Mouse (Mus musculus): ENCODE data around the gene Tmprss3. TPM values are rescaled to one million over a fixed set of nuclear protein-coding genes. Genes with fewer than 3 reads are reported as not detected.

Gene Tmprss3
- polyA plus RNA-seq (2015; fragmentation: Nextera tagmentation; extraction: Ambion mirVana), result not detected in 2 replicates

GRCm38 (mm10) chr17:31198877-31199276 is at the start of gene Tmprss3:
Tmprss3 (minus strand) TSS chr17:31198977.
- ATAC-seq (ENCODE audit: low FRiP score, low read depth), result no peak
- Histone ChIP-seq H3K27me3 (no peaks in the 10 kb centered on the region), H3K9me3 (no peaks in the 10 kb centered on the region), H3K36me3 (no peaks in the 10 kb centered on the region), H3K9ac (no peak within 1 kb of the TSS), H3K27ac (replicated peaks) (no peak within 1 kb of the TSS), H3K4me3 (no peak within 1 kb of the TSS), H3K4me1 (replicated peaks) (no peaks in the 10 kb centered on the region), H3K4me2 (no peak within 1 kb of the TSS)
- 86% methylated on average over 11 of the region's 11 CpGs for WGBS

- WGBS, result 35% methylated on average over 5 of the region's 5 CpGs
- Histone ChIP-seq H3K9me3 (no peaks in the 10 kb centered on the region), H3K4me3 (no peak overlapping the region), H3K4me2 (no peak overlapping the region), H3K4me1 (replicated peaks) (no peaks in the 10 kb centered on the region), H3K27me3 (no peaks in the 10 kb centered on the region), H3K9ac (no peak overlapping the region), H3K27ac (replicated peaks) (no peak overlapping the region), H3K36me3 (no peaks in the 10 kb centered on the region)
- no peak for ATAC-seq (ENCODE audit: low FRiP score, low read depth)
These were observed 48.4 kb upstream of the Tmprss3 start for GRCm38 (mm10) chr17:31247144-31247543.

- Histone ChIP-seq H3K27ac (replicated peaks) (no peak overlapping the region), H3K9me3 (no peaks in the 10 kb centered on the region), H3K9ac (no peak overlapping the region), H3K4me3 (no peak overlapping the region), H3K27me3 (no peaks in the 10 kb centered on the region), H3K36me3 (no peaks in the 10 kb centered on the region), H3K4me1 (replicated peaks) (no peaks in the 10 kb centered on the region), H3K4me2 (no peak overlapping the region)
- 84% methylated on average over 5 of the region's 5 CpGs for WGBS
- ATAC-seq (ENCODE audit: low FRiP score, low read depth), result no peak
These were observed 46.5 kb upstream of the Tmprss3 start for GRCm38 (mm10) chr17:31245321-31245720.

GRCm38 (mm10) chr17:31242764-31243163 is 44.0 kb upstream of the Tmprss3 start:
- Histone ChIP-seq H3K9ac (no peak overlapping the region), H3K4me2 (no peak overlapping the region), H3K4me1 (replicated peaks) (no peaks in the 10 kb centered on the region), H3K9me3 (no peaks in the 10 kb centered on the region), H3K27me3 (no peaks in the 10 kb centered on the region), H3K36me3 (no peaks in the 10 kb centered on the region), H3K27ac (replicated peaks) (no peak overlapping the region), H3K4me3 (no peak overlapping the region)
- 8% methylated on average over 1 of the region's 1 CpGs for WGBS
- ATAC-seq (ENCODE audit: low FRiP score, low read depth), result no peak

- Histone ChIP-seq H3K4me3 (no peak overlapping the region), H3K36me3 (no peaks in the 10 kb centered on the region), H3K9ac (no peak overlapping the region), H3K27me3 (no peaks in the 10 kb centered on the region), H3K27ac (replicated peaks) (no peak overlapping the region), H3K9me3 (no peaks in the 10 kb centered on the region), H3K4me1 (replicated peaks) (no peaks in the 10 kb centered on the region), H3K4me2 (no peak overlapping the region)
- no peak for ATAC-seq (ENCODE audit: low FRiP score, low read depth)
- WGBS, result 87% methylated on average over 8 of the region's 8 CpGs
These were observed 42.4 kb upstream of the Tmprss3 start for GRCm38 (mm10) chr17:31241156-31241555.

- no peak overlapping the region for H3K4me2 ChIP-seq
- no peak overlapping the region for H3K4me3 ChIP-seq
- no peaks in the 10 kb centered on the region for H3K4me1 ChIP-seq (replicated peaks)
- 83% methylated on average over 7 of the region's 7 CpGs for WGBS
- no peaks in the 10 kb centered on the region for H3K9me3 ChIP-seq
- H3K9ac ChIP-seq, result no peak overlapping the region
- no peak overlapping the region for H3K27ac ChIP-seq (replicated peaks)
- H3K27me3 ChIP-seq, result no peaks in the 10 kb centered on the region
- H3K36me3 ChIP-seq, result no peaks in the 10 kb centered on the region
- ATAC-seq (ENCODE audit: low FRiP score, low read depth), result no peak
These were observed 39.6 kb upstream of the Tmprss3 start for GRCm38 (mm10) chr17:31238234-31239020.

GRCm38 (mm10) chr17:31235915-31236314 is 37.1 kb upstream of the Tmprss3 start:
- Histone ChIP-seq H3K4me2 (no peak overlapping the region), H3K27ac (replicated peaks) (no peak overlapping the region), H3K4me3 (no peak overlapping the region), H3K27me3 (no peaks in the 10 kb centered on the region), H3K36me3 (no peaks in the 10 kb centered on the region), H3K9ac (no peak overlapping the region), H3K4me1 (replicated peaks) (0 out of 2 replicates have a peak, but pooled peaks cover 6% of the 10 kb centered on the region), H3K9me3 (no peaks in the 10 kb centered on the region)
- 97% methylated on average over 1 of the region's 1 CpGs for WGBS
- ATAC-seq (ENCODE audit: low FRiP score, low read depth), result no peak

- H3K27ac ChIP-seq (replicated peaks), result no peak overlapping the region
- WGBS, result 36% methylated on average over 8 of the region's 8 CpGs
- H3K4me3 ChIP-seq, result no peak overlapping the region
- H3K4me1 ChIP-seq (replicated peaks), result 0 out of 2 replicates have a peak, but pooled peaks cover 6% of the 10 kb centered on the region
- no peaks in the 10 kb centered on the region for H3K27me3 ChIP-seq
- no peak for ATAC-seq (ENCODE audit: low FRiP score, low read depth)
- H3K9ac ChIP-seq, result no peak overlapping the region
- H3K9me3 ChIP-seq, result no peaks in the 10 kb centered on the region
- no peak overlapping the region for H3K4me2 ChIP-seq
- no peaks in the 10 kb centered on the region for H3K36me3 ChIP-seq
These were observed 33.7 kb upstream of the Tmprss3 start for GRCm38 (mm10) chr17:31232251-31233010.

GRCm38 (mm10) chr17:31231780-31232179 is 33.0 kb upstream of the Tmprss3 start:
- Histone ChIP-seq H3K9ac (no peak overlapping the region), H3K36me3 (no peaks in the 10 kb centered on the region), H3K27ac (replicated peaks) (no peak overlapping the region), H3K4me2 (no peak overlapping the region), H3K27me3 (no peaks in the 10 kb centered on the region), H3K4me1 (replicated peaks) (0 out of 2 replicates have a peak, but pooled peaks cover 6% of the 10 kb centered on the region), H3K4me3 (no peak overlapping the region), H3K9me3 (no peaks in the 10 kb centered on the region)
- no peak for ATAC-seq (ENCODE audit: low FRiP score, low read depth)
- 49% methylated on average over 6 of the region's 6 CpGs for WGBS

- 0 out of 2 replicates have a peak, but pooled peaks cover 3% of the 10 kb centered on the region for H3K4me1 ChIP-seq (replicated peaks)
- H3K27me3 ChIP-seq, result no peaks in the 10 kb centered on the region
- H3K27ac ChIP-seq (replicated peaks), result no peak overlapping the region
- no peaks in the 10 kb centered on the region for H3K9me3 ChIP-seq
- H3K36me3 ChIP-seq, result no peaks in the 10 kb centered on the region
- WGBS, result 91% methylated on average over 7 of the region's 7 CpGs
- no peak overlapping the region for H3K9ac ChIP-seq
- ATAC-seq (ENCODE audit: low FRiP score, low read depth), result no peak
- no peak overlapping the region for H3K4me2 ChIP-seq
- H3K4me3 ChIP-seq, result no peak overlapping the region
These were observed 28.2 kb upstream of the Tmprss3 start for GRCm38 (mm10) chr17:31226931-31227330.

GRCm38 (mm10) chr17:31226368-31226767 is 27.6 kb upstream of the Tmprss3 start:
- ATAC-seq (ENCODE audit: low FRiP score, low read depth), result no peak
- Histone ChIP-seq H3K4me3 (no peak overlapping the region), H3K9me3 (no peaks in the 10 kb centered on the region), H3K4me1 (replicated peaks) (no peaks in the 10 kb centered on the region), H3K27ac (replicated peaks) (no peak overlapping the region), H3K4me2 (no peak overlapping the region), H3K36me3 (no peaks in the 10 kb centered on the region), H3K27me3 (no peaks in the 10 kb centered on the region), H3K9ac (no peak overlapping the region)
- WGBS, result 79% methylated on average over 3 of the region's 3 CpGs

- Histone ChIP-seq H3K4me2 (no peak overlapping the region), H3K9ac (no peak overlapping the region), H3K4me1 (replicated peaks) (no peaks in the 10 kb centered on the region), H3K4me3 (no peak overlapping the region), H3K9me3 (no peaks in the 10 kb centered on the region), H3K27me3 (no peaks in the 10 kb centered on the region), H3K27ac (replicated peaks) (no peak overlapping the region), H3K36me3 (no peaks in the 10 kb centered on the region)
- ATAC-seq (ENCODE audit: low FRiP score, low read depth), result no peak
- WGBS, result 87% methylated on average over 8 of the region's 8 CpGs
These were observed 25.8 kb upstream of the Tmprss3 start for GRCm38 (mm10) chr17:31224591-31224990.

Measured in hindbrain, embryonic 15.5 days (tissue).